ENCODE assay signal across 15 mouse cellular contexts in the genomic region with DNA sequence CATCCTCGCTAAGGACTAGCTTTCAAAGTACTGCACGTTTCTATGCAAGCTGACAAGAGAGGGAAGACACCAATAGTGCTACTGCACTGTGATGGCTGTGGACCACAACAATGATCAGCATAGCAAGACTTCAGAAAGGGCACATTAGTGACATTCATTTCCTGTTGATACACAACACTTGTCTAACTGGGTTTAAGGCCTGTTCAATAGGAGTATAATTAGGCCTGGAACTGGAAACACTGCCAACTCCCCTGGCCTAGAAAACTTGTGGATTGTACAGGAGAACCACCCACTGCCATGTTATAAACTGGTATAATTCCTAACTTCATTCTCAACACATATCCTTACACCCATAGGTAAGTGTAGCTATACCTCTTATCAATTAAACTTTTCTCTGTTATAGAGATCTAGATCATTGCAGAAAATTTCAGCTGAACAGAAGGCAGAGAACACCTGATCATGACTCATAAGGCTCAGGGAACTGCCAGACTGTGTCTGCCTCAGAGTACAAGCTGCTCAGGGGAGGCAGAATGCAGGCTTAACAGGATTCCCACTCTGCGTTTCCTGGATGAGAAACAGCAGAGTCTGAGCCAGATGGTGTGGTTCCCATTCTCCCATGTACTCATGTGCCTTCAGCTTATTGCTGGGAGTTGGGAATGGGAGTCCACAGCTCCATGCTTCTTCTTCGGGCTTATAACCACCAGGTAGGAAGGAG.
DNase-seq lines count a peak whose midpoint lies in the region; ATAC-seq lines count a peak whose summit lies in the region.
"Had no signal": no experiment of that assay in that cellular context is flagged by ENCODE, and none has a peak within 500 bp of the region (broad histone marks: within the 10 kb centered on the region; RNA-seq: fewer than 3 reads in every experiment).

No protein-coding gene starts in this region.

- no peak for DNase-seq in forebrain, embryonic 11.5 days (ENCODE audit: low spot score)
- DNase-seq in layer of hippocampus, postnatal 25 days (ENCODE audit: extremely low spot score in 1 of 2, low spot score in 1 of 2) = peak; percentile 20 to 35
- DNase-seq in right cerebral cortex, postnatal 14 days = peak; percentile 30
- no peak for DNase-seq in adrenal gland, postnatal 25 days
- no peak for DNase-seq in kidney, postnatal 14 days
- DNase-seq in kidney, adult 9 months = no peak
- DNase-seq: adrenal gland, postnatal 14 days; heart, adult 2 months; lung, postnatal 4 days; thymus, postnatal 4 days had no signal

- H3K27ac ChIP-seq in forebrain, embryonic 13.5 days = no peak overlapping the region
- no peak overlapping the region for H3K27ac ChIP-seq in forebrain, embryonic 11.5 days (ENCODE audit: low read depth, low read length)
- H3K27ac ChIP-seq in forebrain, embryonic 16.5 days (ENCODE audit: low read length) = no peak overlapping the region
- H3K27ac ChIP-seq: embryonic facial prominence, embryonic 12.5 days; heart, adult 2 months; neural tube, embryonic 12.5 days had no signal

- WGBS in forebrain, embryonic 13.5 days = 82% methylated on average over 4 of the region's 4 CpGs
- 76% methylated on average over 4 of the region's 4 CpGs for WGBS in forebrain, embryonic 11.5 days
- WGBS in forebrain, embryonic 16.5 days = 69% methylated on average over 4 of the region's 4 CpGs

- H3K36me3 ChIP-seq in forebrain, embryonic 13.5 days (ENCODE audit: poor library complexity, severe bottlenecking) = no peaks in the 10 kb centered on the region
- no peaks in the 10 kb centered on the region for H3K36me3 ChIP-seq in forebrain, embryonic 11.5 days (ENCODE audit: control insufficient read depth, insufficient read depth, low read length)
- H3K36me3 ChIP-seq in forebrain, embryonic 16.5 days (ENCODE audit: control insufficient read depth, insufficient read depth) = no peaks in the 10 kb centered on the region
- H3K36me3 ChIP-seq: embryonic facial prominence, embryonic 12.5 days; neural tube, embryonic 12.5 days had no signal

- H3K27me3 ChIP-seq in forebrain, embryonic 13.5 days = no peaks in the 10 kb centered on the region
- H3K27me3 ChIP-seq in forebrain, embryonic 11.5 days (ENCODE audit: control insufficient read depth, insufficient read depth, low read length) = no peaks in the 10 kb centered on the region
- H3K27me3 ChIP-seq in forebrain, embryonic 16.5 days (replicated peaks; ENCODE audit: control insufficient read depth, insufficient read depth, low read length) = no peaks in the 10 kb centered on the region
- H3K27me3 ChIP-seq: embryonic facial prominence, embryonic 12.5 days; neural tube, embryonic 12.5 days had no signal

- H3K4me1 ChIP-seq in forebrain, embryonic 13.5 days = no peaks in the 10 kb centered on the region
- H3K4me1 ChIP-seq in forebrain, embryonic 11.5 days (replicated peaks; ENCODE audit: control insufficient read depth, insufficient read depth, low read length) = no peaks in the 10 kb centered on the region
- H3K4me1 ChIP-seq in forebrain, embryonic 16.5 days (replicated peaks; ENCODE audit: control insufficient read depth, insufficient read depth, low read length) = 0 out of 2 replicates have a peak, but pooled peaks cover 3% of the 10 kb centered on the region
- H3K4me1 ChIP-seq: embryonic facial prominence, embryonic 12.5 days; neural tube, embryonic 12.5 days had no signal

- H3K4me3 ChIP-seq in forebrain, embryonic 13.5 days = no peak overlapping the region
- no peak overlapping the region for H3K4me3 ChIP-seq in forebrain, embryonic 11.5 days (ENCODE audit: low read depth, low read length)
- no peak overlapping the region for H3K4me3 ChIP-seq in forebrain, embryonic 16.5 days (replicated peaks; ENCODE audit: low read length)
- H3K4me3 ChIP-seq: embryonic facial prominence, embryonic 12.5 days; heart, adult 2 months; neural tube, embryonic 12.5 days had no signal

- no peaks in the 10 kb centered on the region for H3K9me3 ChIP-seq in forebrain, embryonic 13.5 days (replicated peaks)
- no peaks in the 10 kb centered on the region for H3K9me3 ChIP-seq in forebrain, embryonic 11.5 days (ENCODE audit: control insufficient read depth, low read length)
- no peaks in the 10 kb centered on the region for H3K9me3 ChIP-seq in forebrain, embryonic 16.5 days (ENCODE audit: control insufficient read depth, low read length)
- H3K9me3 ChIP-seq: embryonic facial prominence, embryonic 12.5 days; neural tube, embryonic 12.5 days had no signal

- peak; percentile 87 for ATAC-seq in forebrain, embryonic 13.5 days
- ATAC-seq in forebrain, embryonic 11.5 days (replicated peaks; ENCODE audit: low FRiP score) = no peak
- peak; percentile 93 for ATAC-seq in forebrain, embryonic 16.5 days
- ATAC-seq: inflammation-experienced regulatory T-cells, adult 6 months had no signal

- H3K4me2 ChIP-seq in forebrain, embryonic 13.5 days = no peak overlapping the region
- no peak overlapping the region for H3K4me2 ChIP-seq in forebrain, embryonic 11.5 days (ENCODE audit: low read depth, low read length, severe bottlenecking)
- H3K4me2 ChIP-seq in forebrain, embryonic 16.5 days (ENCODE audit: low read length) = no peak overlapping the region
- H3K4me2 ChIP-seq: embryonic facial prominence, embryonic 12.5 days; neural tube, embryonic 12.5 days had no signal

- no peak overlapping the region for H3K9ac ChIP-seq in forebrain, embryonic 13.5 days
- H3K9ac ChIP-seq in forebrain, embryonic 11.5 days (ENCODE audit: low read length) = no peak overlapping the region
- no peak overlapping the region for H3K9ac ChIP-seq in forebrain, embryonic 16.5 days (replicated peaks; ENCODE audit: low read depth, low read length)
- H3K9ac ChIP-seq: embryonic facial prominence, embryonic 12.5 days; neural tube, embryonic 12.5 days had no signal

Comparison
In these comparisons a context has a peak if more than half of its experiments do, and no peak if none do; other contexts are left out.
1. DNase-seq: peak in layer of hippocampus, postnatal 25 days (2 of 2) and right cerebral cortex, postnatal 14 days (single experiment); none in forebrain, embryonic 11.5 days (single experiment), adrenal gland, postnatal 25 days (single experiment), kidney, postnatal 14 days (single experiment) and kidney, adult 9 months (single experiment).